Mouse (Mus musculus) forebrain, embryonic 14.5 days (tissue): Measurements from ENCODE around the gene Shld2. TPM values are rescaled to one million over a fixed set of nuclear protein-coding genes. Genes with fewer than 3 reads are reported as not detected.

Experiments used
- ATAC-seq: fragments of 200-750 bp; cut with Nextera tagmentation; 2 replicates; pipeline ENCODE4 v1.8.0; 2017; ENCODE audit warnings: mild to moderate bottlenecking, moderate library complexity
- DNase-seq: peaks from one replicate; pipeline ENCODE4 v3.0.0-alpha.2; 2015; ENCODE audit warnings: low spot score
- H3K27ac ChIP-seq: fragments of 300-500 bp; sonication (generic); 2 replicates; pipeline ENCODE4 v1.5.1; 2014; ENCODE audit warnings: low read depth, mild to moderate bottlenecking, control low read depth, low read length, moderate library complexity
- H3K27me3 ChIP-seq: fragments of 300-500 bp; sonication (generic); replicated peaks from 2 replicates; pipeline ENCODE4 v1.6.1; 2014; ENCODE audit warnings: low read length, control low read depth, mixed read lengths; ENCODE audit not compliant: control insufficient read depth, insufficient read depth
- H3K36me3 ChIP-seq: fragments of 300-500 bp; sonication (generic); 2 replicates; pipeline ENCODE4 v1.6.1; 2014; ENCODE audit warnings: low read length, control low read depth; ENCODE audit not compliant: control insufficient read depth, insufficient read depth
- H3K4me1 ChIP-seq: fragments of 300-500 bp; sonication (generic); 2 replicates; pipeline ENCODE4 v1.6.1; 2014; ENCODE audit warnings: antibody characterized with exemption, low read length, control low read depth; ENCODE audit not compliant: control insufficient read depth, insufficient read depth
- H3K4me2 ChIP-seq: fragments of 300-500 bp; sonication (generic); 2 replicates; pipeline ENCODE4 v1.6.1; 2014; ENCODE audit warnings: mild to moderate bottlenecking, control low read depth, low read length
- H3K4me3 ChIP-seq: fragments of 300-500 bp; sonication (generic); 2 replicates; pipeline ENCODE4 v1.5.1; 2014; ENCODE audit warnings: low read depth, low read length, control low read depth
- H3K9ac ChIP-seq: fragments of 300-500 bp; sonication (generic); 2 replicates; pipeline ENCODE4 v1.6.1; 2014; ENCODE audit warnings: mild to moderate bottlenecking, low read length, control low read depth, moderate library complexity
- H3K9me3 ChIP-seq: fragments of 300-500 bp; sonication (generic); replicated peaks from 2 replicates; pipeline ENCODE4 v1.6.1; 2016; ENCODE audit warnings: low read length, control low read depth, mixed read lengths; ENCODE audit not compliant: control insufficient read depth
- WGBS: fragments of 180-500 bp; shearing (Covaris S2); extraction: QIAGEN DNeasy Blood & Tissue Kit; methylation state at CpG from one replicate; pipeline ENCODE4 v1.1.7; 2014; 5-methylcytosine and 5-hydroxymethylcytosine counted together
- polyA plus RNA-seq: library from polyadenylated mRNA; unstranded; fragments of >200 nt; fragmentation: Nextera tagmentation; extraction: Ambion mirVana; gene quantifications from 2 replicates; pipeline ENCODE4 v1.2.1, GENCODE M21; 2014

The Shld2 gene
- polyA plus RNA-seq = 7.0 and 8.6 TPM in 2 replicates

GRCm38 (mm10) chr14:34310234-34310965, at the start of gene Shld2, which contains the start of gene Glud1:
Shld2 (minus strand) TSS chr14:34310493.
Glud1 (plus strand) TSS chr14:34310727.
- peak within 1 kb of the TSS; percentile 79 for H3K4me2 ChIP-seq
- H3K27me3 ChIP-seq = no peaks in the 10 kb centered on the region
- peak within 1 kb of the TSS; percentile 96 for H3K4me3 ChIP-seq
- H3K36me3 ChIP-seq = 0 out of 2 replicates have a peak, but pooled peaks cover 3% of the 10 kb centered on the region
- ATAC-seq (peak; percentile 94), DNase-seq (peak; percentile 93)
- peak within 1 kb of the TSS; percentile 96 for H3K9ac ChIP-seq
- peaks cover 21% of the 10 kb centered on the region for H3K4me1 ChIP-seq
- H3K27ac ChIP-seq = peak within 1 kb of the TSS; percentile 92
- under 1% methylated on average over 90 of the region's 100 CpGs for WGBS
- no peaks in the 10 kb centered on the region for H3K9me3 ChIP-seq

GRCm38 (mm10) chr14:34359676-34360244, 49.5 kb upstream of the Shld2 start:
- no peaks in the 10 kb centered on the region for H3K9me3 ChIP-seq
- ATAC-seq (no peak), DNase-seq (no peak)
- 23% methylated on average over 5 of the region's 5 CpGs for WGBS
- H3K27ac ChIP-seq = no peak overlapping the region
- no peak overlapping the region for H3K9ac ChIP-seq
- no peaks in the 10 kb centered on the region for H3K36me3 ChIP-seq
- no peaks in the 10 kb centered on the region for H3K27me3 ChIP-seq
- H3K4me3 ChIP-seq = no peak overlapping the region
- no peak overlapping the region for H3K4me2 ChIP-seq
- no peaks in the 10 kb centered on the region for H3K4me1 ChIP-seq

- H3K9me3 ChIP-seq = no peaks in the 10 kb centered on the region
- ATAC-seq (no peak), DNase-seq (no peak)
- H3K27me3 ChIP-seq = no peaks in the 10 kb centered on the region
- H3K4me3 ChIP-seq = no peak overlapping the region
- H3K27ac ChIP-seq = no peak overlapping the region
- H3K36me3 ChIP-seq = no peaks in the 10 kb centered on the region
- no peaks in the 10 kb centered on the region for H3K4me1 ChIP-seq
- no peak overlapping the region for H3K9ac ChIP-seq
- H3K4me2 ChIP-seq = no peak overlapping the region
- 86% methylated on average over 7 of the region's 7 CpGs for WGBS
Observed at GRCm38 (mm10) chr14:34357671-34358455, 47.6 kb upstream of the Shld2 start.

GRCm38 (mm10) chr14:34355301-34355700, 45.0 kb upstream of the Shld2 start, which contains the start of gene Fam25c:
Fam25c (minus strand) TSS chr14:34355433.
- H3K36me3 ChIP-seq = no peaks in the 10 kb centered on the region
- ATAC-seq (no peak), DNase-seq (no peak)
- H3K4me2 ChIP-seq = no peak within 1 kb of the TSS
- no peaks in the 10 kb centered on the region for H3K4me1 ChIP-seq
- WGBS = 86% methylated on average over 6 of the region's 6 CpGs
- no peaks in the 10 kb centered on the region for H3K27me3 ChIP-seq
- H3K4me3 ChIP-seq = no peak within 1 kb of the TSS
- H3K9me3 ChIP-seq = no peaks in the 10 kb centered on the region
- H3K27ac ChIP-seq = no peak within 1 kb of the TSS
- H3K9ac ChIP-seq = no peak within 1 kb of the TSS

GRCm38 (mm10) chr14:34354456-34354855, 44.2 kb upstream of the Shld2 start:
- Histone ChIP-seq H3K27me3 (no peaks in the 10 kb centered on the region), H3K4me2 (no peak overlapping the region), H3K4me3 (no peak overlapping the region), H3K9ac (no peak overlapping the region), H3K4me1 (no peaks in the 10 kb centered on the region), H3K36me3 (no peaks in the 10 kb centered on the region), H3K27ac (no peak overlapping the region), H3K9me3 (no peaks in the 10 kb centered on the region)
- DNase-seq = no peak
- ATAC-seq = no peak
- 92% methylated on average over 4 of the region's 4 CpGs for WGBS

- Histone ChIP-seq H3K4me1 (no peaks in the 10 kb centered on the region), H3K36me3 (no peaks in the 10 kb centered on the region), H3K27me3 (no peaks in the 10 kb centered on the region), H3K27ac (no peak overlapping the region), H3K9me3 (no peaks in the 10 kb centered on the region), H3K4me2 (no peak overlapping the region), H3K4me3 (no peak overlapping the region), H3K9ac (no peak overlapping the region)
- DNase-seq = no peak
- ATAC-seq = no peak
- 95% methylated on average over 3 of the region's 3 CpGs for WGBS
Observed at GRCm38 (mm10) chr14:34353326-34353725, 43.0 kb upstream of the Shld2 start.

- H3K4me2 ChIP-seq = no peak overlapping the region
- DNase-seq = no peak
- no peak overlapping the region for H3K27ac ChIP-seq
- H3K36me3 ChIP-seq = no peaks in the 10 kb centered on the region
- H3K4me3 ChIP-seq = no peak overlapping the region
- no peak overlapping the region for H3K9ac ChIP-seq
- no peaks in the 10 kb centered on the region for H3K9me3 ChIP-seq
- H3K4me1 ChIP-seq = no peaks in the 10 kb centered on the region
- WGBS = 68% methylated on average over 6 of the region's 6 CpGs
- H3K27me3 ChIP-seq = no peaks in the 10 kb centered on the region
- ATAC-seq = no peak
Observed at GRCm38 (mm10) chr14:34352523-34352922, 42.2 kb upstream of the Shld2 start.

GRCm38 (mm10) chr14:34351660-34352059, 41.4 kb upstream of the Shld2 start:
- ATAC-seq (no peak), DNase-seq (no peak)
- no peak overlapping the region for H3K4me2 ChIP-seq
- 75% methylated on average over 3 of the region's 3 CpGs for WGBS
- H3K27ac ChIP-seq = no peak overlapping the region
- H3K27me3 ChIP-seq = no peaks in the 10 kb centered on the region
- no peaks in the 10 kb centered on the region for H3K4me1 ChIP-seq
- no peak overlapping the region for H3K4me3 ChIP-seq
- no peaks in the 10 kb centered on the region for H3K9me3 ChIP-seq
- H3K36me3 ChIP-seq = no peaks in the 10 kb centered on the region
- no peak overlapping the region for H3K9ac ChIP-seq
